ENCODE assay signal across 15 mouse cellular contexts in the genomic region with DNA sequence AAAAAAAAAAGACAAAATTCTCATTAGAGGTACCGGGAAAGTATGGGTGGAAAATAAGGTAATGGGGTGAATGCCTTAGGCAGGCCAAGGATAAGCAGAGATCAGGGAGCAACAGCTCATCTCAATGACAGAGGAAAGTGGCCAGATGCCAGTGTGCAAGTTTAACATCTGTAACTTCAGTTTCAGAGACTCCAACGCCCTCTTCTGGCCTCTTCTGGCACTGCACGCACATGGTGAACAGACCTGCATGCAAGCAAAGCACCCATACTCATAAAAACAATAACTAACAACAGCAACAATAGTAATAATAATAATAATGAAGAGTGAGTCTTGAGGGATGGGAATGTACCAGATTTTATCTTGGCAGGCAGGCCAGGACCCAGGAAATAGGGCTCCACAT. TPM values are rescaled to one million over a fixed set of nuclear protein-coding genes. Genes with fewer than 3 reads are reported as not detected.
DNase-seq lines count a peak whose midpoint lies in the region; ATAC-seq and TF ChIP-seq lines count a peak whose summit lies in the region.
"Had no signal": no experiment of that assay in that cellular context is flagged by ENCODE, and none has a peak within 500 bp of the region (broad histone marks: within the 10 kb centered on the region; RNA-seq: fewer than 3 reads in every experiment).

No protein-coding gene starts in this region.

- no peak overlapping the region for H3K4me2 ChIP-seq in intestine, postnatal 0 days (replicated peaks; ENCODE audit: low read depth)
- no peak overlapping the region for H3K4me2 ChIP-seq in intestine, embryonic 16.5 days (ENCODE audit: low read depth, low read length)
- no peak overlapping the region for H3K4me2 ChIP-seq in midbrain, postnatal 0 days (ENCODE audit: low read depth, low read length, poor library complexity, severe bottlenecking)
- no peak overlapping the region for H3K4me2 ChIP-seq in midbrain, embryonic 14.5 days (ENCODE audit: low read length)
- H3K4me2 ChIP-seq: heart, embryonic 13.5 days; hindbrain, embryonic 13.5 days; neural tube, embryonic 12.5 days had no signal

- H3K9ac ChIP-seq in intestine, postnatal 0 days (ENCODE audit: low read depth, low read length): no peak overlapping the region
- H3K9ac ChIP-seq in intestine, embryonic 16.5 days (ENCODE audit: low read depth, low read length): no peak overlapping the region
- H3K9ac ChIP-seq in midbrain, postnatal 0 days (replicated peaks; ENCODE audit: low read length, poor library complexity, severe bottlenecking): no peak overlapping the region
- H3K9ac ChIP-seq in midbrain, embryonic 14.5 days (replicated peaks; ENCODE audit: low read length): no peak overlapping the region
- H3K9ac ChIP-seq: heart, embryonic 13.5 days; hindbrain, embryonic 13.5 days; neural tube, embryonic 12.5 days had no signal

- DNase-seq in midbrain, postnatal 0 days (ENCODE audit: low spot score): no peak
- DNase-seq in midbrain, embryonic 14.5 days: no peak
- DNase-seq in R1 (ENCODE audit: low read depth, low spot score): peak; percentile 77
- DNase-seq in cerebellum, adult 9-11 months: no peak
- DNase-seq in heart, adult 8-10 months (ENCODE audit: low spot score): no peak
- DNase-seq: gastrocnemius, postnatal 25 days; kidney, adult 8-10 months had no signal

- H3K9me3 ChIP-seq in intestine, postnatal 0 days (ENCODE audit: control insufficient read depth): no peaks in the 10 kb centered on the region
- no peaks in the 10 kb centered on the region for H3K9me3 ChIP-seq in intestine, embryonic 16.5 days (ENCODE audit: control insufficient read depth, low read length)
- H3K9me3 ChIP-seq in midbrain, postnatal 0 days (ENCODE audit: low read length): no peaks in the 10 kb centered on the region
- H3K9me3 ChIP-seq in midbrain, embryonic 14.5 days (ENCODE audit: control insufficient read depth, low read length): no peaks in the 10 kb centered on the region
- H3K9me3 ChIP-seq: heart, embryonic 13.5 days; hindbrain, embryonic 13.5 days; neural tube, embryonic 12.5 days had no signal

- H3K27me3 ChIP-seq in intestine, postnatal 0 days (replicated peaks; ENCODE audit: control insufficient read depth, insufficient read depth, low read length): no peaks in the 10 kb centered on the region
- no peaks in the 10 kb centered on the region for H3K27me3 ChIP-seq in intestine, embryonic 16.5 days (replicated peaks; ENCODE audit: control insufficient read depth, insufficient read depth, low read length)
- H3K27me3 ChIP-seq in midbrain, postnatal 0 days (ENCODE audit: insufficient read depth, low read length): no peaks in the 10 kb centered on the region
- no peaks in the 10 kb centered on the region for H3K27me3 ChIP-seq in midbrain, embryonic 14.5 days (ENCODE audit: control insufficient read depth, insufficient read depth, low read length)
- H3K27me3 ChIP-seq: neural tube, embryonic 12.5 days had no signal

- H3K4me1 ChIP-seq in intestine, postnatal 0 days (replicated peaks; ENCODE audit: control insufficient read depth, insufficient read depth, low read length): no peaks in the 10 kb centered on the region
- no peaks in the 10 kb centered on the region for H3K4me1 ChIP-seq in intestine, embryonic 16.5 days (ENCODE audit: control insufficient read depth, insufficient read depth, low read length)
- 0 out of 2 replicates have a peak, but pooled peaks cover under 1% of the 10 kb centered on the region for H3K4me1 ChIP-seq in midbrain, postnatal 0 days (ENCODE audit: insufficient read depth, low read length)
- peaks cover 4% of the 10 kb centered on the region; the same call in 1 of the 2 replicates for H3K4me1 ChIP-seq in midbrain, embryonic 14.5 days (ENCODE audit: control insufficient read depth, insufficient read depth, low read length)

- TF ChIP-seq CTCF in intestine, postnatal 0 days (IDR thresholded peaks at IDR 0.05; ENCODE audit: low read depth): peak; percentile 46
- peak; percentile 38 for TF ChIP-seq CTCF in midbrain, postnatal 0 days (IDR thresholded peaks at IDR 0.05)

- H3K27ac ChIP-seq in intestine, postnatal 0 days (ENCODE audit: low read depth, low read length): no peak overlapping the region
- H3K27ac ChIP-seq in intestine, embryonic 16.5 days (ENCODE audit: low read length): no peak overlapping the region
- no peak overlapping the region for H3K27ac ChIP-seq in midbrain, postnatal 0 days (ENCODE audit: low read depth, low read length)
- H3K27ac ChIP-seq in midbrain, embryonic 14.5 days (replicated peaks; ENCODE audit: low read depth, low read length): no peak overlapping the region
- H3K27ac ChIP-seq: heart, embryonic 13.5 days; hindbrain, embryonic 13.5 days; neural tube, embryonic 12.5 days had no signal

- no peaks in the 10 kb centered on the region for H3K36me3 ChIP-seq in intestine, postnatal 0 days (ENCODE audit: control insufficient read depth, insufficient read depth)
- H3K36me3 ChIP-seq in intestine, embryonic 16.5 days (ENCODE audit: control insufficient read depth, insufficient read depth, low read length): no peaks in the 10 kb centered on the region
- H3K36me3 ChIP-seq in midbrain, postnatal 0 days (ENCODE audit: insufficient read depth, low read length): no peaks in the 10 kb centered on the region
- no peaks in the 10 kb centered on the region for H3K36me3 ChIP-seq in midbrain, embryonic 14.5 days (ENCODE audit: control insufficient read depth, insufficient read depth, low read length)
- H3K36me3 ChIP-seq: heart, embryonic 13.5 days; hindbrain, embryonic 13.5 days; neural tube, embryonic 12.5 days had no signal

- ATAC-seq in intestine, postnatal 0 days: no peak
- no peak for ATAC-seq in intestine, embryonic 16.5 days
- no peak for ATAC-seq in midbrain, postnatal 0 days (ENCODE audit: low FRiP score)
- ATAC-seq in midbrain, embryonic 14.5 days (ENCODE audit: low FRiP score, low TSS enrichment): no peak
- ATAC-seq: midbrain, embryonic 16.5 days had no signal

- WGBS in intestine, postnatal 0 days: 68% methylated on average over 3 of the region's 3 CpGs
- 71% methylated on average over 3 of the region's 3 CpGs for WGBS in intestine, embryonic 16.5 days
- 72% methylated on average over 3 of the region's 3 CpGs for WGBS in midbrain, postnatal 0 days
- WGBS in midbrain, embryonic 14.5 days: 74% methylated on average over 3 of the region's 3 CpGs

- no peak overlapping the region for H3K4me3 ChIP-seq in intestine, postnatal 0 days (ENCODE audit: low read depth, low read length)
- no peak overlapping the region for H3K4me3 ChIP-seq in intestine, embryonic 16.5 days (ENCODE audit: low read length)
- H3K4me3 ChIP-seq in midbrain, postnatal 0 days (ENCODE audit: low read depth, low read length): no peak overlapping the region
- H3K4me3 ChIP-seq in midbrain, embryonic 14.5 days (replicated peaks; ENCODE audit: low read depth, low read length): no peak overlapping the region
- H3K4me3 ChIP-seq: heart, embryonic 13.5 days; hindbrain, embryonic 13.5 days; neural tube, embryonic 12.5 days had no signal

RNA-seq across cellular contexts. Expression of gene Rnd1, which starts 8.7 kb away (rescaled TPM):
- polyA plus RNA-seq in intestine, postnatal 0 days (2015; fragmentation: Nextera tagmentation; extraction: Ambion mirVana): 1.1 and 1.4 TPM in 2 replicates
- 0.95 and 1.1 TPM in 2 replicates for polyA plus RNA-seq in intestine, embryonic 16.5 days (2015; fragmentation: Nextera tagmentation; extraction: Ambion mirVana)
- total RNA-seq in midbrain, postnatal 0 days (2014; rRNA removed): 34.5 and 42.9 TPM in 2 replicates
- polyA plus RNA-seq in midbrain, postnatal 0 days (2015; fragmentation: Nextera tagmentation; extraction: Ambion mirVana): 20.7 and 24.9 TPM in 2 replicates
- polyA plus RNA-seq in midbrain, embryonic 14.5 days (2014; fragmentation: Nextera tagmentation; extraction: Ambion mirVana): 7.4 and 9.2 TPM in 2 replicates
- 1 to 10 TPM in 3 of 4 experiments, under 1 TPM in 1; 1.00 to 2.1 (median 1.2) TPM for total RNA-seq in heart, adult 8-10 months (2022)

RNA-seq across cellular contexts. Expression of gene Ccdc65, which starts 22.1 kb away (rescaled TPM):
- 0.27 and 0.38 TPM in 2 replicates for polyA plus RNA-seq in intestine, postnatal 0 days (2015; fragmentation: Nextera tagmentation; extraction: Ambion mirVana)
- polyA plus RNA-seq in intestine, embryonic 16.5 days (2015; fragmentation: Nextera tagmentation; extraction: Ambion mirVana): 0.66 and 0.70 TPM in 2 replicates
- total RNA-seq in midbrain, postnatal 0 days (2014; rRNA removed): 6.9 and 9.1 TPM in 2 replicates
- polyA plus RNA-seq in midbrain, postnatal 0 days (2015; fragmentation: Nextera tagmentation; extraction: Ambion mirVana): 11.4 and 12.3 TPM in 2 replicates
- 5.7 and 6.3 TPM in 2 replicates for polyA plus RNA-seq in midbrain, embryonic 14.5 days (2014; fragmentation: Nextera tagmentation; extraction: Ambion mirVana)
- total RNA-seq in heart, adult 8-10 months (2022): 1 to 10 TPM in 1 of 4 experiments, under 1 TPM in 3; 0.41 to 1.1 (median 0.84) TPM
- total RNA-seq: gastrocnemius, postnatal 25 days; megakaryocyte progenitor cell, adult 5-6 weeks had no signal
- polyA plus RNA-seq: liver, embryonic 16.5 days had no signal

RNA-seq across cellular contexts. Expression of gene Ddx23, which starts 23.2 kb away (rescaled TPM):
- polyA plus RNA-seq in intestine, postnatal 0 days (2015; fragmentation: Nextera tagmentation; extraction: Ambion mirVana): 9.0 and 11.7 TPM in 2 replicates
- 15.6 and 17.6 TPM in 2 replicates for polyA plus RNA-seq in intestine, embryonic 16.5 days (2015; fragmentation: Nextera tagmentation; extraction: Ambion mirVana)
- total RNA-seq in midbrain, postnatal 0 days (2014; rRNA removed): 46.7 and 50.5 TPM in 2 replicates
- polyA plus RNA-seq in midbrain, postnatal 0 days (2015; fragmentation: Nextera tagmentation; extraction: Ambion mirVana): 14.0 and 20.5 TPM in 2 replicates
- 17.7 and 24.9 TPM in 2 replicates for polyA plus RNA-seq in midbrain, embryonic 14.5 days (2014; fragmentation: Nextera tagmentation; extraction: Ambion mirVana)
- 10 to 100 TPM; 53.2 to 61.7 (median 56.4) TPM for total RNA-seq in heart, adult 8-10 months (2022)

RNA-seq across cellular contexts. Expression of gene Fkbp11, which starts 42.1 kb away (rescaled TPM):
- 30.9 and 32.4 TPM in 2 replicates for polyA plus RNA-seq in intestine, postnatal 0 days (2015; fragmentation: Nextera tagmentation; extraction: Ambion mirVana)
- 96.8 and 108 TPM in 2 replicates for polyA plus RNA-seq in intestine, embryonic 16.5 days (2015; fragmentation: Nextera tagmentation; extraction: Ambion mirVana)
- 1.0 and 2.8 TPM in 2 replicates for total RNA-seq in midbrain, postnatal 0 days (2014; rRNA removed)
- 4.4 and 5.4 TPM in 2 replicates for polyA plus RNA-seq in midbrain, postnatal 0 days (2015; fragmentation: Nextera tagmentation; extraction: Ambion mirVana)
- 1.7 and 3.8 TPM in 2 replicates for polyA plus RNA-seq in midbrain, embryonic 14.5 days (2014; fragmentation: Nextera tagmentation; extraction: Ambion mirVana)
- total RNA-seq in heart, adult 8-10 months (2022): 1 to 10 TPM; 5.6 to 9.4 (median 7.7) TPM

RNA-seq across cellular contexts. Expression of gene Cacnb3, which starts 55.3 kb away (rescaled TPM):
- polyA plus RNA-seq in intestine, postnatal 0 days (2015; fragmentation: Nextera tagmentation; extraction: Ambion mirVana): 9.3 and 10.3 TPM in 2 replicates
- polyA plus RNA-seq in intestine, embryonic 16.5 days (2015; fragmentation: Nextera tagmentation; extraction: Ambion mirVana): 20.3 and 22.8 TPM in 2 replicates
- 211 and 239 TPM in 2 replicates for total RNA-seq in midbrain, postnatal 0 days (2014; rRNA removed)
- polyA plus RNA-seq in midbrain, postnatal 0 days (2015; fragmentation: Nextera tagmentation; extraction: Ambion mirVana): 150 and 155 TPM in 2 replicates
- polyA plus RNA-seq in midbrain, embryonic 14.5 days (2014; fragmentation: Nextera tagmentation; extraction: Ambion mirVana): 130 and 136 TPM in 2 replicates
- total RNA-seq in heart, adult 8-10 months (2022): 1 to 10 TPM; 2.0 to 2.8 (median 2.6) TPM
- total RNA-seq: megakaryocyte progenitor cell, adult 5-6 weeks had no signal
